Mouse (Mus musculus) mouse trophoblast stem cell (cell line): ENCODE results near the gene Gpr171.
"Not testable (repeated sequence)": the region's sequence is repeated elsewhere in the genome, so short reads cannot be mapped to it uniquely, and the experiment has no call there.

Source experiments
- in situ Hi-C, 2 experiments: fragments of 300-500 bp; cut with MseI, MboI; formaldehyde crosslinking; loops; 2 replicates in 1 of 2; 3 replicates in 1 of 2; pipeline ENCODE4 v1.15.1; 2025

Gpr171 gene

DNA sequence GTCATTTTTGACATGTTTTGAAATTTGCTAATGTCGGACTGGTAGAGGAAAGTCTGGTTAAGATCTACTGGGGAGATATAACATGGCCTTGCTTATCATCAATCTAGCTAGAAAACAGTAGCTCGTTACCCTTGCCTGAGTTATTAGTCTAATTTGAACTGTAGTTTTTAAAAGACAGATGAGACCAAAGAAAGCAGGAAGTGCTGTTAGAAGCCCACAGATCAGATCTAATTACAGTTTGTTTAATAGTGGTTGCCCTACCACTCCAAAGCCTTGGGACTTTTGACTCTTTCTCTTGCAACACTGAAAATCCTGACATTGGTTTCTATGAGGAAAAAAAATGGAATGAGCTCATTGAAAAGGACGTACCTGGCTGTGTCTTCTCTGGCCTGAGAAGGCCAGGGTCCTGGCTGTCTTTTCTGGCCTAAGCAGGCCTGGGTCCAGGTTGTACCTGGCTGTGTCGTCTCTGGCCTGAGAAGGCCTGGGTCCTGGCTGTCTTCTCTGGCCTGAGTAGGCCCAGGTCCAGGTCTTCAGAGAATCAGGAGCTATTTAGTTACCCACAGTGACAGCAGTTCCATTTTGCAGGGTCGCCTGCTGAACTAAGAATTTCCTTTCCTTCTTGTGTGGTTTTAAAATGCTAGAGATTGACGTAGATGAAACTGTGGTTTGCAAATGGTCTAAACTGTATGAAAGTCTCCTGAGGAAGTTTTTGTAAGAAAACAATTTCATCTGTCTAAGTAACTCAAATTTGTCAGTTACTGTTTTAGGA lies at the start of gene Gpr171:
Gpr171 (minus strand) TSS at position 604 of the 769 bp plus-strand sequence.
- in situ Hi-C loops: loop anchor here in 1 of 2 experiments (25.0 kb wide), 1 partner anchor 636 kb away; the partner anchor contains the start of gene Gm5538

DNA sequence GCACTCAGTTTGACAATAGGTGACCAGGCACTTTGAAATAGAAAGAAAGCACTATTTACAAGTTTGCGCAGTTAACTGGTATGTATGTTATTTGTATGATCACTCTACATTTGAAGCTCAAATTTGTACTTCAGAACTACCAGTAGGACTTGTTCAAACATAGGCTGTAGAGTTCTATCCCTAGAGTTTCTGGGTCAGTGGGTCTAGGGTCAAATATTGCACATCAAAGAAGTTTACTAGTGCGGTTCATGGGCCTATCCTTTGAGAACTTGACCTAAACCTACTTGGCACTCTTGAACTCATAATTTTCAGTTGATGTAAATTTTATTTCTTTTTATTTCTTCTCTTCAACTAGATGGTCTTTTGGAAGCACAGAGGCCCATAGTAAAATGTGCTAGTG lies 49.0 kb upstream of the Gpr171 start:
- in situ Hi-C loops: no loop called here

DNA sequence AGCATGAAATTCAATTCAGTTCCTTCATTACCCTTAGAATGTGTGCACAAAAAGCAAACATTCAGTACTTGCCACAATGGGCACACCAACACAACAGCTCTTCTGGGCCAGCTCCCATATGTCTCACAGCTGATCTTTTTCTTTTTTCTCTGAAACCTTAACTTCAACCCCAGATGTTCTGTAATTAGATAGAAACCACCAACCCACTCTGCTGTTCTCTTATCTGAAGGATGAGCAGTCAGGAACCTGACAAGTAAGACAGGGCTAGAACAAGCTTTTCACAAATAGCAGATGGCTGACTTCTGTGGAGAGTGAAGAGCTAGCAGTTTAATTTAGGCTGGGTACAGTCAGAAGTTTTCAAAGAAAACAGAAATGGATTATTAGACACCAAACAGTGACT lies 48.0 kb upstream of the Gpr171 start:
- in situ Hi-C loops: no loop called here

DNA sequence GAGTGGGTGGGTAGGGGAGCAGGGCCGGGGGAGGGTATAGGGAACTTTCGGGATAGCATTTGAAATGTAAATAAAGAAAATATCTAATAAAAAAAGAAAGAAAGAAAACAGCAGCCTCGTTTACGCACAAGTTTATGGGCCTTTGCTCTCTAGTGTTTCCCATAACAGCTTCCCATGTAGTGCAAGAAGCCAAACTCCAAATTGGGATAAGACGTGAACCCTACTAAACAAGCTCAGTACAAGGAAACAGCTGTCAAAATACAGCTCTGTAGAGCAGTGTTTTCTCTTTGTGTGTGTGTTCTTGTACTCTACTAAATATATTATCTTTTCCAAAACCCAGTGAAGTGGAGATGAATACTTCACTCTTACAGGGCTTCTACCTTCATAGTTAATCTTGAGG lies 43.6 kb upstream of the Gpr171 start:
- in situ Hi-C loops: no loop called here

DNA sequence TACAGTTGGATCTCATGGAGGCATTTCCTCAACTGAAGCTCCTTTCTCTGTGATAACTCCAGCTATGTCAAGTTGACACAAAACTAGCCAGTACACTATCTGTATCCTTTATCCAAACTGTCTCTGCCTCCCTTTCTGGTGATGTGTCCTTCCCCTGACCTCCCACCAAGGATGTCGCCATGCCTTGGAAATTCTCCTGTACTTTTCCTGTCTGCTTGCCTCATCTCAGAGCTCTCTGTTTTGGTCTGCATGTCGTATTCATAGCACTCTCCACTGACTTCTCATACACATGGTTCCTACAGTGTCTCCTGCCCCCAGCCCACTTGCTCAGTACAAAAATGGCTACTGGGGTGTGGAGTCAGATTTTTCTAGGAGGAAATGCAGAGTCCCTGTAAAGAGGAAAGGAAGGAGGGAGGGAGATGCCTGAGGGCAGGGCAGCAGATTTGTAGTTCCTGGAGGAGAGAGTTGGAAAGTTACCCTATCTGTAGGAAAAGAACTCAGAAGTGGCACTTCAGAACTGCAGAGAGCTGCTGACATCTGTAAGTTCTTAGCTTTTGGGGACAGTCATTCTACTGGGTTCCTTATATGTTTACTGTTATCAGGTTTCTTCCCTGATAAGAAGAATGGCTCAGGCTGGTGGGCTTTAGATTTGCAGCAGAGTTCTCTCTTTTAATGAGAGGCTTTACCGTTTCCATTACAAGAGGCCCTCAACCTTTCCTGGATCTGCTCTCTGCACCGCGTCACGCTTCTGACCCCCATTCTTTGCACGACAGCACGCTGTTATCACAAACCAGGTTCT lies 40.1 kb upstream of the Gpr171 start:
- in situ Hi-C loops: no loop called here

DNA sequence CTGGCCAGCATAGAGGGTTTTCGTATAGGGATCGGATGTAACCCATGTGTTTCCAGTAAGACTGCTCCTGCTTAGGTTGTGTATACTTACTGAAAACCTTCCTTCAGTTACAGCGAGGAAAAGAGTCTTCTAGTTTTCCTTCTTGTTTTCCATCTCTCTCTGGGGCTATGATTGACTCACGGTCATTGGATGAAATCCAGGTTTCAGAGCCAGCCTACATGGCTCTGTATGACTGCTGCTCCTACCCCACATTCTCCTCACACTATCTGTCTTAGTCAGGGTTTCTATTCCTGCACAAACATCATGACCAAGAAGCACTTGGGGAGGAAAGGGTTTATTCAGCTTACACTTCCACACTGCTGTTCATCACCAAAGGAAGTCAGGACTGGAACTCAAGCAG lies 39.3 kb upstream of the Gpr171 start:
- in situ Hi-C loops: not testable (repeated sequence)

DNA sequence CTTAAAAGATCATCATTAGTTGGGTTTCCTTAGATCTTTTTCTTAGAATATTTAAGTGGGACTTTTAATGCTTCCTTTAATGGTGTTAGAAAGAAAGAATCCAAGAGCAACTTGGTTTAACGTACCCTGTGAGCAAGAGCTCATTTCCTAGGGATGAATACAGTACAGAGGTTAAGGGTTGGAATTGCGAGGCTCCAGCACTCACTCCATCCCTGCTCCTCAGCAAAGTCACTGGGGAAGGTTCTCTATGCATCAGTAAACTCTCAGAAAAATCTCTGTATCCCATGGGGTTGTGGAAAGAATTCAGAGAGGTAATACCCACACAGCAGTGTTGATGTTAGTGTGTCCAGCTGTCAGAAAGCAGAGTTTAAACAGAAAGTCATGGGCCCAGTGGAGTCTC lies 38.5 kb upstream of the Gpr171 start:
- in situ Hi-C loops: no loop called here

DNA sequence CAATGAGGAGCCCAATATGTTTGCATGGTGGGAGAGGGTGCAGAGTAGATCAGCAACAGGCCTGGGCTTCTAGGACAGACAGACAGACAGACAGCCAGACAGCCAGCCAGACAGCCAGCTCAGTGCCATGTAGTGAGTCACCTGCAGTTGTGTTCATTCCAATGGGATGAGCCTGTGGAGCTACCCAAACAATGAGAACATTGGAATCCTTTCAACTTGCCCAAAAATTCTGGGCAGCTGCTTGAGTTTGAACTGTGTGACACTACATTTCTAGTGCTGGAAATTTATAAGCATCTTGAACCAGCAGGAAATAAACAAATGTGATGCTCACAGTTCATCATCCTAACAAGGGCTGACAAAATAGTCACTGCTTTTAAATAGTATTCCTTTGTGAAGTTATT lies 38.0 kb upstream of the Gpr171 start:
- in situ Hi-C loops: no loop called here

DNA sequence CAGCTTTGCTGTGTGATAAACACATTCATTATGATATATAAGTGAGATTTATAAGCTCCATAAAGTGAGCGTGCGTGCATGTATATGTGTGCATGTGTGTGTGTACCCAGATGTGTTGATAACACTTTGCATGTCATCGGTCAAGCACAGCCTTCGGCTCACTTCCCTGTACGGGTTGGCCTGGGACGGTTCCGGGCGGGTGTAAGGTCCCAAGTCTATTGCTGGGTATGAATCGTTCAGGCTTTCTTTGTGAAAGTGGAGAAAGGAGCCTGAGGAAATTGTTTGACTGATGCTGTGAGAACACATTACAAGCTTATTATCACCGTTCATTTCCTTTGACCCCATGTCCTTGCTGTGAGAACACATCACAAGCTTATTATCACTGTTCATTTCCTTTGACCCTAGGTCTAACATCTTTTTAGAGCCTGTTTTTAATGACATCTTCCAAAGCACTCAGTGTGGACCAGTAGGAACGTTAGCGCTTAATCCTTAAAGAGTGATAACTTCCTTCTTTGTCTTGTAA lies 37.4 kb upstream of the Gpr171 start:
- in situ Hi-C loops: no loop called here

DNA sequence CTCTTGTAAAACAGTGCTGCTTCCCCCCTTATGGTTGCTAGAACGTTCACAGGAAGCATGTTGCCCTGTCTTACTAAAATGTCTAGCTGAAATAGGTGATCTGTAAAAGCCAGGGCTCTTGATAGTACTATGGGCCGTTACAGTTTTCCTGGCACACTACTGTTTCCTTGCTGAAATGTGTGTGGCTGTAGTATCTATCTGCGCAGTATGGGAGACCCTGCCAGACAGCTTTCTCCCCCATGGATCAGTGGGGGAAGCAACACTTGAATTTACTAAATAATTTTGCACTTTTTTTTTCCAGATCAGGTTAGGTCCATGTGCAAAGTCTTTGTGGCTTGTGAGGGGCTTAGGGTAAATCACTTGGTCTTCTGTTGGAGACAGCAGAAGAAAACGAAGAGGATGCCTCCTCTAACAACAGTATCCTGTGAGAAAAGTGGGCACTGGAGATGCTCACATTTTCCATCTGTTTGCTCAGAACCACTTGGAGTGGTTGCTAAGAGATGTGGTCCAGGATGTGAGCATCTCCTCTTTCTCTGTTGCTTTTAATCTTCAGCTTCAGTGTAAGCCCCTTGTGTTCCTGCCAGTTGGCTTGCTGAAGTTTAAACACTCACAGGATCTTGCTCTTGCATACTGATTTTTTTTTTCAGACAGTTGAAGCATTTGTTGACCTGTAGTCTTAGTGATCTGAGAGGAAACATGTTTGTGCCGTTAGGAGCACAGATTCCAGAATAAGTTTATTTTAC lies 34.5 kb upstream of the Gpr171 start:
- in situ Hi-C loops: no loop called here

DNA sequence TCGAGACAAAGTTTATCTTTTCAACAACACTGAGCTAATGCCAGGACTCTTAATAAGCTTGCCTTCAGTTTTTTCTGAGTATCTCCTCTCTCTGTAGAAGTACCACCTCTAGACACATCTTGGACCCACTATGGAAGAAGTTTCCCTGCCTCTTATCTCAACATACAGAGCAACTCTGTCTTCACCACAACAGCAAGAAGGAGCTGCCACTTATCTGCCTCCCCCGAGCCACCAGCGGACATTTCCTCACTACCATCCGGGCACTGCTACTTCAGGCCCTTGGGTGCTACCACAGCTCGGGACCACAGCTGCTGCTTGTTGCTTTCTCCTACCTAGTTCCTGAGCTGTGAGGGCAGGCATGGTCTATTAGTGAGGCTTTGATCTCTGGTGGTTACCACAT lies 31.6 kb upstream of the Gpr171 start:
- in situ Hi-C loops: no loop called here

DNA sequence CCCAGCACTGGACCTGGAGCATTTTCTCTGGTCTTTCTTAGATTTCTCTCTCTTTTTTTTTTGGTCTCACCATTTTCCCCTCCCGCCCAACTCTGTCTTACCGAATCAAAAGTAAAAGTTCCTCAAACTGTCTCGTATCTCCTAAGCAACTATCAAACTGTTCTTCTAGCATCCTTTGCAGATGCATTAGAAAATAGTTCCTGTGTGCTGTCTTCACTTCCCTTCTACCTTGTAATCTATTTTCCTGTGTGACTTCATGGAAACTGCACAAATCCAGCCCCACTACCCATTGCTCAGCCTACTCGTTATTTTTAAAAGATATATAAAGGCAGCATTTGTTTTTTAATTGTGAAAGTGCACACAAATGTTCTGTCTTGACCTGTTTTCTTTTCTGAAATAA lies 30.3 kb upstream of the Gpr171 start:
- in situ Hi-C loops: no loop called here

DNA sequence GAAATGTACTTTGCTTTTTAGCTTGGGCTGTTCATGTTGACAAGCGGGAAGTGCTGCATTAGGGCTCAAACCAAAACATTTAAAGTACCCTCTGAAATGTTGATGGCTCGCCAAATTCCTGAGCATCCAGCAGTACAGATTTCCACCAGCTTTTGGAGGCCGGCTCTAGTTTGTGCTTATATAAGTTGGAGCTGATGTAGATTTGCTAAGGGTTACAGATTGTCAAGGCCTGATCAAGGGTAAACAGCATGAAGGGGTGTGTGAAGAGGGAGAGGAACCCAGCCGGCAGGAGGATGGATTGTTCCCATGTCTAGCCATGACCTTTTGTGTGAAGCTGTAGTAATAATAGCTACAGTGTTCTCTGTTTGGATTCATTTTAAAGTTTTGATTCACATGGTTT lies 29.5 kb upstream of the Gpr171 start:
- in situ Hi-C loops: no loop called here

DNA sequence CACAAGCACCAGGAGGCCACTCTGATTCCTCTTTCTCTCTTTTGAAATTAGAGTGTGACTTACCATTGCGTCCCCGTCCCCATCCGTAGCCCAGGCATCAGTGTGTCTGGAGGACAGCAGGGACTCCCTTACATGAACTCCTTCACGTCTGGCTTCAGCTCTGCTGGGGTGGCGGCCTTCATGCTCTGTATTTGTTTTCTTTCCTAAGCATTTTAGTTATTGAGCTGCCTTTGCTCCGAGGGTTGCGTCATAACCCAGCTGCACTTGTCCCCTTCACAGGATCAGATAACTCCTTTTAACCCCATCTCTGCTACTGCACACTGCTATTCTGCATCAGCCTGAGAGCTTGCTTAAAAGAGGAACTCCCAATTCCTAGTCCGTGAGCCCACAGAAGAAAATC lies 28.8 kb upstream of the Gpr171 start:
- in situ Hi-C loops: no loop called here

DNA sequence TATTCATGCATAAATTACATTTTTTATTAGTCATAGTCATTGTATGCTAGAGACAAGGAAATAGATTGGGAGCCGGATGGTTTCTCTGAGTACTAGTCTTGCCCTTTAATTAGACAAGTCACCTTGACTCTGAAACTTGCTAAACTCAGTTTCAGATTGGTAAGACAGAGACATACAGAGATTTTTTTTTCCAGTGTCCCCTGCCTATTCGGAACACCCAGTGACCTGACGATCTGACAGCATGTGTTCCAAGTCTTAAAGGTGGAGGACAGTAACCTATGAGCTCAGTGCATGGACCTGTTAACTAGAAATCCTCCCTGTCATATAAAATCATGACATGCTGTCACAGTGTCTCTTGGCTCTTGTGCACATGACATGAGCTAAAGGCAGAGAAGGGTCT lies 27.9 kb upstream of the Gpr171 start:
- in situ Hi-C loops: loop anchor here in 1 of 2 experiments (10.0 kb wide), 1 partner anchor 75 kb away; no protein-coding TSS in a partner anchor

DNA sequence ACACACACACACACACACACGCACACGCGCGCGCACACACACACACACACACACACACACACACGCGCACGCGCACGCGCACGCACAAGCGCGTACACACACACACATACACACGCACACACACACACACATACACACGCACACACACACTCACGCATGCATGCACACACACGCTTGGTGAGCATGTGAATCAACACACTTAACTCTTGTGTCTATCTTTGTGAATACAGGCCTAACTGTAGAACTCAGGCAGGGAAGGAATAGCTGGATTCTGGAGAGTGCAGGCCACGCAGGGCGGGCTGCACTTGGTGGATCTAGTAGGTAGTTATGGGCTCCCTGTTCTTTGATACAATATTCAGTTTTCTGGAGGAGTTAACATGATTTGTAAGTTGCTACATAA lies 27.1 kb upstream of the Gpr171 start:
- in situ Hi-C loops: loop anchor here in 1 of 2 experiments (10.0 kb wide), 1 partner anchor 76 kb away; no protein-coding TSS in a partner anchor

DNA sequence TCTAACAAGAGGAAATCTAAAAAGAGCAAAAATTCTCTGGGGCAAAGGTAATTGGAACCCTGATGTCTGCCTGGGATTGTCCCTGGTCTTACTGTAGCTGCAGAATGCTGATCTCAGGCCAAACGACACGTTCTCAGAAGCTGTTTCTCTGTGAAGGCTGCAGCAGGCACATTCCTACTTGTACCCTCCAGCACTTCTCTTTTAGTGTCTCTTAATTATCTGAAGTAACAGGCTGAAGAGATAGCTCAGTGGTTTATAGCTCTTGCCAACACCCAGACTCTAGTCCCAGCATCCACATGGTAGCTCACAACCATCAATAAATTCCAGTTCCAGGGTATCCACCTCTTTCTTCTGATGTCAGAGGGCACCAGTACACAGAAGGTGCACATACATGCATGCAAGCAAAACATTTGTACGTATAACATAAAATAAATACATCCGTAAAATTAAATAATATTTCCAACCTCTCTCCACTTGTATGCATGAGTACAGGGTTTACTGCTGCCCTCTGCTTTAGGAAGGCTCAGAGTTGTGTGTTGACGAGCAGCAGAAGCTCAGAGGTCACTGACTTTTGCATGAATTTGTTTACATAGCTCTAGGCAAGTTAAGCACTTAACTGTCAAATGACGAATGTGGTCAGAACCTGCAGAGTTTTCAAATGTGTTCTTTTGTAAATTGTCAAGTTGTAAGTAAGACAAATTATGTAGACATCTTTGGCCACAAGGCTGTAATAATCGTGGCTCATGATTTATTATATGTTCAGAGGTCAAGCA lies 24.3 kb upstream of the Gpr171 start:
- in situ Hi-C loops: loop anchor here in 1 of 2 experiments (10.0 kb wide), 1 partner anchor 79 kb away; no protein-coding TSS in a partner anchor

DNA sequence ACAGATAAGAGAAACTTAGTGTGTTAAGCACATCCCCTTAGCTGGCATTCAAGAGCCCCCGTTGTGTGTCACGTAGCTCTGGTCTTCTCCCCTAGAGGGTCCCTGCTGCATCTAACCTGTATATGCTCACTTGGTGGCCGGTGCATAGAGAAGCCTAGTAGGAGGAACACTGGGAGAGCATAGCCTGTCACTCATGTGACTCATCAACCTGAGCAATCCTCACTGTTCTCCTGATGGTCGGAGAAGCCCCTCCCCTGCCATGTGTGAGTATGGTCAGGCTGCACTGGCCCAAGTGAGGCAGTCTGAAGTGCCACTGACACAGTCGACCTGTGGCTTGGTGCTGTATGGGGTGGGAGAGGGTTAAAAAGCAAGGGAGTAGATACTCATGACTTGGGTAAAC lies 23.4 kb upstream of the Gpr171 start:
- in situ Hi-C loops: loop anchor here in 1 of 2 experiments (10.0 kb wide), 1 partner anchor 80 kb away; no protein-coding TSS in a partner anchor

DNA sequence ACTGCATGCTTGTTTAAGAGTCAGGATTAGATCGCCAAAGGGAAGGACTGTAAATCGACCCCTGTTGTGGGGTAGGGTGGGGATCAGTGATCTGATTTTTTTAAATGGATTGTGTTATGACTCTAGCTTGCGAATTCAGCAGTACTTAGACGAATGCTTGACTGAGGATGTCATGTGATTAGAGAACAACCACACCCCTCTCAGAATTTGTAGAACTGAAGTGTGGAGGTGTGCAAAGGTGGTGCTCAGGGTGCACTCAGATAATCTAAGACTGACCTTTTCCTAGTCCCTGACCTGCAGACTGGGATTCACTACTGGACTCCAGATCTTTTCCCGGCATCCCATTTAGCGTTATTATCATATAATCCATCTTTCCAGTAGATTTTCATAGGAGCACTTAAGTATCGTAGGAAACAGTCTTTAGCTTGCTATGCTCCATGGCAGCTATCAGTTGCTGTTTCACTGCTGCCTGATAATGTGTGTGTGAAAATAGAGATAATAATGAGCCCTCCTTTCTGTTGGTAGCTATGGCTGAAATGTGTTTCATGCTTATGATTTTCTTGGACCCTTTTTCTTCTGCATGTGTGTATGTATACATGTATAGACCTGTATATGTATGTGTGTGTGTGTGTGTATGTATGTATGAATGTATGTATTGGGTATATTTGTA lies 20.3 kb upstream of the Gpr171 start:
- in situ Hi-C loops: loop anchor here in 1 of 2 experiments (10.0 to 25.0 kb wide), 2 partner anchors 83 to 615 kb away; partner anchors contain the start of gene Gm5538

DNA sequence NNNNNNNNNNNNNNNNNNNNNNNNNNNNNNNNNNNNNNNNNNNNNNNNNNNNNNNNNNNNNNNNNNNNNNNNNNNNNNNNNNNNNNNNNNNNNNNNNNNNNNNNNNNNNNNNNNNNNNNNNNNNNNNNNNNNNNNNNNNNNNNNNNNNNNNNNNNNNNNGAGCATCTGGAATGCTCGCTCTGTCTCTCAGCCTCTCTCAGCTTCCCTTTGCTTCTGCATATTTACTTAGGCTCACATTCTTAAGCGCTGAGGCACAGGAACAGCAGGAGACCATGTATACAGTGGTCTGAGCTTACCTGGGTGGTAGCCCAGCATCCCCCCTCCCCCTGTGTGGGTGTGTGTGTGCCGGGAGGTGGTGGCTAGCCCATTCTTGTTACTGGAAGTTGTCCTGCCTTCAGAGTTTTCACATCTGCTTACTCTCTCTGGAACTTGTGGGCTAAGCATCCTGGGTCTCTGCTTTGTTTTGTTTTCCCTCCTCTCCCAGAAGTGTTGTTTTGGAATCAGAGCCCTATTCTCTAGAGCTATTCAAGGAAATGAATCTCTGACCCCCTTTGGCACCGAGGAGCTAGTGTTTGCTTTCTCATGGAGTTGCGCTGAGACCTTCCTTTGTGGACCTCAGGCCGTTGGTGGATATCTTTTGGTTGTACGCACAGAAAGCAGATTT lies 19.6 kb upstream of the Gpr171 start:
- in situ Hi-C loops: loop anchor here in 1 of 2 experiments (10.0 to 25.0 kb wide), 2 partner anchors 84 to 616 kb away; partner anchors contain the start of gene Gm5538
